Mouse (Mus musculus): ENCODE data around the gene Tmem72. TPM values are rescaled to one million over a fixed set of nuclear protein-coding genes. Genes with fewer than 3 reads are reported as not detected.

Gene Tmem72
- polyA plus RNA-seq, 1 experiment: not detected

- Histone ChIP-seq H3K4me1 (ENCODE audit: control insufficient read depth, insufficient read depth, insufficient read length, low read length) (no peaks in the 10 kb centered on the region), H3K4me3 (ENCODE audit: low read depth, low read length) (no peak overlapping the region), H3K27me3 (ENCODE audit: control insufficient read depth, insufficient read depth, low read length) (no peaks in the 10 kb centered on the region), H3K36me3 (ENCODE audit: control insufficient read depth, insufficient read depth, low read length) (no peaks in the 10 kb centered on the region), H3K27ac (ENCODE audit: insufficient read depth, low read depth, low read length) (no peak overlapping the region)
- no peak for TF ChIP-seq POLR2A (IDR thresholded peaks at IDR 0.05; ENCODE audit: low read depth, low read length)
- 74% methylated on average over 4 of the region's 4 CpGs for WGBS
These were observed 16.9 kb upstream of the Tmem72 start for GRCm38 (mm10) chr6:116733577-116733976.

DNA sequence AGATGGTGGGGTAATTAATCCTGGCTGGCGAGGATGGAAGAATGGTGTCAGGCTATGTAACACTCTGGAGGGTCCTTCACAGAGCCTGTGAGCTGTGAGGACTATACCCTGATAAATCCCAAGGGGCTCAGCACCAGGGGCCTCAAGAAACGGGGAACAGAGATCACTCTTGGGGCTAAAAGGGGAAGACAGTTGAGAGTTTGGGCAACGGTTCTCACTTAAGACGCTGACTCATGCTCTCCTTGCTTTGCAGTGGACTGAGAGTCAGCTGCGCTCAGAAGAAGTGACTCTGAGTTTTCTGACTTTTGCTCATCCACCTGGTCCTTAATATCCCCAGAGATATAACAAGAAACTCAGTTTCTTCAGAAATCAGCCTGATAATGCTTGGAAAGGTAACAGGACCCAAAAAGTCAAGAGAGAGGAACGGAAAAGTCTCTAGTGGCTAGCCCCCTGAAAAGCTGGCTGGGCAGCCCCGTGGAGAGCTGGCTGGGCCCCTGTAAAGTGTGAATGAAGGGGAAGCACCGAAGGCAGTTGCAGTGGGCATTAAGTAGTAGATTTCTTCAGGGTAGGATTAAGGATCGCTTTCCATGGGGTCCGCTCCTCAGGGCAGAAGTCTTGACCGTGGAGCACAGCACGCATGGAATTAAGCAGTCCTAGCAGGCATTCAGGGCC, 7.9 kb upstream of the Tmem72 start:
- H3K27ac ChIP-seq (ENCODE audit: insufficient read depth, low read depth, low read length): no peak overlapping the region
- no peaks in the 10 kb centered on the region for H3K36me3 ChIP-seq (ENCODE audit: control insufficient read depth, insufficient read depth, low read length)
- WGBS: 73% methylated on average over 12 of the region's 12 CpGs
- TF ChIP-seq CTCF (IDR thresholded peaks at IDR 0.05; ENCODE audit: extremely low read depth, insufficient read length, insufficient replicate concordance, low read depth, low read length) (no peak), POLR2A (IDR thresholded peaks at IDR 0.05; ENCODE audit: low read depth, low read length) (no peak)
- no peak overlapping the region for H3K4me3 ChIP-seq (ENCODE audit: low read depth, low read length)
- H3K4me1 ChIP-seq (ENCODE audit: control insufficient read depth, insufficient read depth, insufficient read length, low read length): no peaks in the 10 kb centered on the region
- H3K27me3 ChIP-seq (ENCODE audit: control insufficient read depth, insufficient read depth, low read length): no peaks in the 10 kb centered on the region

DNA sequence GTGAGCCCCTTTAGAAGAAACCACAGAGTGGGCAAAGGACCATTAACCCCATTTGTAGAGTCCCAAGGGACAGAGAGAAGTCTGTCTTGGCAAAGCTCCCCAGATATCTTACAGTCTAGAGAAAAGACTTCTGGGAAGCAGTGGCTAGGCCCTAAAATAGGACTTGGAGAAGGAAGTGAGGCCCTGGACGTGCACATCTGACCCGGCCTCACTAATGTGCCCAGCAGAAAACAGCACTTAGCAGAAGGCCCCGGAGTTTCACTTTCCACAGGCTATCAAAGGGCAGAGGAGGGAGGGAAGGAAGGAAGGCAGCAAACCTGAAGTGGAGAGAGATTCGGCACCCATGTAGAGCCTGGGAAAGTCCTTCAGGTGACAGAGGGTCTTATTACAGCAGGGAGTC, 2.2 kb upstream of the Tmem72 start:
- no peaks in the 10 kb centered on the region for H3K27me3 ChIP-seq (ENCODE audit: control insufficient read depth, insufficient read depth, low read length)
- no peak overlapping the region for H3K4me3 ChIP-seq (ENCODE audit: low read depth, low read length)
- H3K36me3 ChIP-seq (ENCODE audit: control insufficient read depth, insufficient read depth, low read length): no peaks in the 10 kb centered on the region
- H3K27ac ChIP-seq (ENCODE audit: insufficient read depth, low read depth, low read length): no peak overlapping the region
- TF ChIP-seq POLR2A (IDR thresholded peaks at IDR 0.05; ENCODE audit: low read depth, low read length): no peak
- TF ChIP-seq CTCF (IDR thresholded peaks at IDR 0.05; ENCODE audit: extremely low read depth, insufficient read length, insufficient replicate concordance, low read depth, low read length): no peak
- peaks cover 10% of the 10 kb centered on the region for H3K4me1 ChIP-seq (ENCODE audit: control insufficient read depth, insufficient read depth, insufficient read length, low read length)
- 24% methylated on average over 4 of the region's 4 CpGs for WGBS

- Histone ChIP-seq H3K27ac (ENCODE audit: insufficient read depth, low read depth, low read length) (no peak overlapping the region), H3K27me3 (ENCODE audit: control insufficient read depth, insufficient read depth, low read length) (no peaks in the 10 kb centered on the region), H3K4me3 (ENCODE audit: low read depth, low read length) (no peak overlapping the region), H3K4me1 (ENCODE audit: control insufficient read depth, insufficient read depth, insufficient read length, low read length) (peaks cover 10% of the 10 kb centered on the region), H3K36me3 (ENCODE audit: control insufficient read depth, insufficient read depth, low read length) (no peaks in the 10 kb centered on the region)
- 80% methylated on average over 4 of the region's 4 CpGs for WGBS
- TF ChIP-seq POLR2A (IDR thresholded peaks at IDR 0.05; ENCODE audit: low read depth, low read length) (no peak), CTCF (IDR thresholded peaks at IDR 0.05; ENCODE audit: extremely low read depth, insufficient read length, insufficient replicate concordance, low read depth, low read length) (no peak)
These were observed 1.6 kb upstream of the Tmem72 start for GRCm38 (mm10) chr6:116718361-116718760.

GRCm38 (mm10) chr6:116717851-116718250, 1.1 kb upstream of the Tmem72 start:
- Histone ChIP-seq H3K27me3 (ENCODE audit: control insufficient read depth, insufficient read depth, low read length) (no peaks in the 10 kb centered on the region), H3K4me1 (ENCODE audit: control insufficient read depth, insufficient read depth, insufficient read length, low read length) (peaks cover 10% of the 10 kb centered on the region), H3K36me3 (ENCODE audit: control insufficient read depth, insufficient read depth, low read length) (no peaks in the 10 kb centered on the region), H3K4me3 (ENCODE audit: low read depth, low read length) (no peak overlapping the region), H3K27ac (ENCODE audit: insufficient read depth, low read depth, low read length) (no peak overlapping the region)
- TF ChIP-seq CTCF (IDR thresholded peaks at IDR 0.05; ENCODE audit: extremely low read depth, insufficient read length, insufficient replicate concordance, low read depth, low read length): no peak
- no peak for TF ChIP-seq POLR2A (IDR thresholded peaks at IDR 0.05; ENCODE audit: low read depth, low read length)
- 44% methylated on average over 7 of the region's 7 CpGs for WGBS

- no peak overlapping the region for H3K4me3 ChIP-seq (ENCODE audit: low read depth, low read length)
- TF ChIP-seq POLR2A (IDR thresholded peaks at IDR 0.05; ENCODE audit: low read depth, low read length) (no peak), CTCF (IDR thresholded peaks at IDR 0.05; ENCODE audit: extremely low read depth, insufficient read length, insufficient replicate concordance, low read depth, low read length) (no peak)
- 87% methylated on average over 2 of the region's 2 CpGs for WGBS
These were observed 1.5 kb downstream of the Tmem72 start for GRCm38 (mm10) chr6:116715166-116715565.

DNA sequence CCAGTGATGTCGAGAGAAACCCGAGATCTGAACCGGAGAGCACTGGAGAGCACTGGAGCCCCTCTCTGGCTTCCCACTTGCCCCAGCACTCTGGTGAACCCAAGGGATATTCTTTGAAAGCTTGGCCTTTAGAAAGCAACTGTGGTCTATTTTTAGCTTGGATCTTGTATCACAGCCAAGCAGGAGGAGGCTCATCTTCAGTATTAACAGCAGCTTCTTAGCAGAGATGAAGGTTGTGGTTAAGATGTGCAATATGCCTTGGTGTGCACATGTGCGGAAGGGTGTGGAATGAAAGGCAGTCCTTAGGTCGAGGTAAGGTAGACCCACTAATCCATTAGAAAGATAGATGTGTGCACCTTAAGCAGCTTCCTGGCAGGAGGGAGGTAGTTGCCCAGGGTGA, 2.1 kb downstream of the Tmem72 start:
- 80% methylated on average over 5 of the region's 5 CpGs for WGBS
- H3K4me3 ChIP-seq (ENCODE audit: low read depth, low read length): no peak overlapping the region
- no peak overlapping the region for H3K27ac ChIP-seq (ENCODE audit: insufficient read depth, low read depth, low read length)
- H3K36me3 ChIP-seq (ENCODE audit: control insufficient read depth, insufficient read depth, low read length): no peaks in the 10 kb centered on the region
- H3K4me1 ChIP-seq (ENCODE audit: control insufficient read depth, insufficient read depth, insufficient read length, low read length): peaks cover 10% of the 10 kb centered on the region
- TF ChIP-seq POLR2A (IDR thresholded peaks at IDR 0.05; ENCODE audit: low read depth, low read length) (no peak), CTCF (IDR thresholded peaks at IDR 0.05; ENCODE audit: extremely low read depth, insufficient read length, insufficient replicate concordance, low read depth, low read length) (no peak)
- H3K27me3 ChIP-seq (ENCODE audit: control insufficient read depth, insufficient read depth, low read length): no peaks in the 10 kb centered on the region

More at GRCm38 (mm10) chr6:116715166-116715565, 1.5 kb downstream of the Tmem72 start:
- H3K36me3 ChIP-seq (ENCODE audit: control insufficient read depth, insufficient read depth, low read length): no peaks in the 10 kb centered on the region
- no peak overlapping the region for H3K27ac ChIP-seq (ENCODE audit: insufficient read depth, low read depth, low read length)
- peaks cover 10% of the 10 kb centered on the region for H3K4me1 ChIP-seq (ENCODE audit: control insufficient read depth, insufficient read depth, insufficient read length, low read length)
- no peaks in the 10 kb centered on the region for H3K27me3 ChIP-seq (ENCODE audit: control insufficient read depth, insufficient read depth, low read length)

All from small intestine, adult 2 months (tissue).